Mouse (Mus musculus): Measurements from ENCODE around the gene Tspoap1. TPM values are rescaled to one million over a fixed set of nuclear protein-coding genes. Genes with fewer than 3 reads are reported as not detected.

The Tspoap1 gene
- polyA plus RNA-seq, 1 experiment from 2014 or later = 0.78 TPM

DNA sequence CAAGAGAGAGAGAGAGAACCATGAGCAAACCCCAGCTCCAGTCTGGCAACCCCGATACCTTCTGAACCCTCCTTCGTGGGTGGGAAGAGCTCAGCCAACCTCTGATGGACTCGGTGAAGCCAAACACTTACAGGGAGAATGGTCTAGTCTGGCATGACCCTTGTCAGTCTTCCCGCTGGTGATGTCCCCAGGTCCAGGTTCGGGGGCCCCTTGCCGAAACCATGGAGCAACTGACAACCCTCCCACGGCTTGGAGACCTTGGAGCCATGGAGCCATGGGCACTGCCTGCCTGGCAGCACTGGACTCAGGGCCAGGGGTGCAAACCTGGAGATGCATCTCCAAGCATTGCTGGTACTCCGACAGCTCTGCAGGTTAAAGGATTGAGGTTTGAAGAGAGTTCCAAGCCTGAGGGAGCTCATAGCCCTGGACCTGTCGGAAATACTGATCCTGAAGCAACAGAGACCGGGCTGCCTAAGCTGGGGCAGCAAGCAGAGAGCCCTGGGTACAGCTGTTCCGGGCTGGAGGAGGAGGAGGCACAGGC, 910 bp downstream of the Tspoap1 start:
- Histone ChIP-seq H3K9ac (no peak overlapping the region), H3K27me3 (replicated peaks) (peaks cover 69% of the 10 kb centered on the region), H3K4me2 (no peak overlapping the region), H3K9me3 (replicated peaks) (no peaks in the 10 kb centered on the region), H3K36me3 (no peaks in the 10 kb centered on the region), H3K4me3 (no peak overlapping the region), H3K27ac (ENCODE audit: poor library complexity, severe bottlenecking) (no peak overlapping the region), H3K4me1 (replicated peaks) (peaks cover 16% of the 10 kb centered on the region)
- WGBS = 65% methylated on average over 11 of the region's 11 CpGs
- no peak for ATAC-seq (ENCODE audit: insufficient number of reproducible peaks, low FRiP score)

GRCm38 (mm10) chr11:87761806-87762701, 1.7 kb downstream of the Tspoap1 start:
- H3K4me1 ChIP-seq (replicated peaks) = peaks cover 16% of the 10 kb centered on the region
- H3K27me3 ChIP-seq (replicated peaks) = peaks cover 77% of the 10 kb centered on the region
- 67% methylated on average over 14 of the region's 14 CpGs for WGBS
- H3K9me3 ChIP-seq (replicated peaks) = no peaks in the 10 kb centered on the region
- H3K27ac ChIP-seq (ENCODE audit: poor library complexity, severe bottlenecking) = no peak overlapping the region
- no peak overlapping the region for H3K4me2 ChIP-seq
- no peak for ATAC-seq (ENCODE audit: insufficient number of reproducible peaks, low FRiP score)
- H3K9ac ChIP-seq = no peak overlapping the region
- H3K4me3 ChIP-seq = no peak overlapping the region
- H3K36me3 ChIP-seq = no peaks in the 10 kb centered on the region

GRCm38 (mm10) chr11:87762702-87763385, 2.5 kb downstream of the Tspoap1 start:
- Histone ChIP-seq H3K4me2 (no peak overlapping the region), H3K27ac (ENCODE audit: poor library complexity, severe bottlenecking) (no peak overlapping the region), H3K4me1 (replicated peaks) (peaks cover 16% of the 10 kb centered on the region), H3K27me3 (replicated peaks) (peaks cover 85% of the 10 kb centered on the region), H3K4me3 (no peak overlapping the region), H3K9ac (no peak overlapping the region), H3K9me3 (replicated peaks) (no peaks in the 10 kb centered on the region), H3K36me3 (no peaks in the 10 kb centered on the region)
- WGBS = 46% methylated on average over 12 of the region's 12 CpGs
- no peak for ATAC-seq (ENCODE audit: insufficient number of reproducible peaks, low FRiP score)

- H3K4me3 ChIP-seq = peak overlapping the region; percentile 51
- WGBS = 3% methylated on average over 17 of the region's 17 CpGs
- peak overlapping the region; percentile 87 for H3K4me2 ChIP-seq
- peaks cover 92% of the 10 kb centered on the region for H3K27me3 ChIP-seq (replicated peaks)
- H3K9me3 ChIP-seq (replicated peaks) = no peaks in the 10 kb centered on the region
- peak; percentile 22 for ATAC-seq (ENCODE audit: insufficient number of reproducible peaks, low FRiP score)
- peak overlapping the region; percentile 65; the same call in 1 of the 2 replicates for H3K9ac ChIP-seq
- no peaks in the 10 kb centered on the region for H3K36me3 ChIP-seq
- H3K27ac ChIP-seq (ENCODE audit: poor library complexity, severe bottlenecking) = no peak overlapping the region
- H3K4me1 ChIP-seq (replicated peaks) = peaks cover 16% of the 10 kb centered on the region
These were observed 3.2 kb downstream of the Tspoap1 start for GRCm38 (mm10) chr11:87763511-87763987.

DNA sequence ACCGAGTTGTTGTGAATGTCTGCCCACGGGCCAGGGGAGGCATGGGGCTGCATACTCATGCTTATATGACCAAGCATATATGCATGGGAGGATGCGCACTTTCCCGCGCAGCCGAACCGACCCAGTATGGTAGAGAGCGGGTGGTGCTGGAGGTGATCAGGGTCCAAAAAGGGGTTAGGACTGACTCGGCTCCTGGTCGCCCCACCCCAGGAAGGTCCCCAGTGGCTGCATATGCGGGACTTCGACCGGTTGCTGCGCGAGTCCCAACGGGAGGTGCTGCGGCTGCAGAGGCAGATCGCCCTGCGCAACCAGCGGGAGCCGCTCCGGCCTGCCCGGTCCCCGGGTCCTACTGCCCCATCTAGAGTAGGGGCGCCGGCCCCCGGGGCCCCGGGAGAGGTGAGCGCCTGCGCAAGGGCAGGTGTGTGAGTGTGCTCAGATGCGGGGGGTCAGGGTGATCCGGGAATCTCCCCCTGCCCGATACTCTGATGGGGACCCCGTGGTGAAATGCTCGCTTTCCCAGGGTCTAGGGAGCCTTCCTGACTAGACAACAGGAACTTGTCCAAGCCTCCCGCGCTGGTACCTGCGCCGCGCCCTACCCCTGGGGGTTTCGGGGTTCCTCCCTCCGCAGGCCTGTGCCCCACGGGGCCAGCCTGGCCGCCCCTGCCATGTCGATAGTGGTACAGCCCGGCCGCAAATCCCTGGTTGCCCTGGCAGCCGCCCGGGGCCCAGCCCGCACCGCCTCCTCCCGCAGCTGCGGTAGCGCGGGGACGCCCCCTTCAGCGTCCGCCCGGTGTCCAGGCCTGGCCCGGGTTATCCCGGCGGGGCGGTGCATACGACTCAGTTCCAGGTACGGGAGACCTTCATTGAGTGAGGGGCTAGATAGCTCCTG, 3.9 kb downstream of the Tspoap1 start:
- Histone ChIP-seq H3K9me3 (replicated peaks) (no peaks in the 10 kb centered on the region), H3K36me3 (no peaks in the 10 kb centered on the region), H3K9ac (peak overlapping the region; percentile 65), H3K27me3 (replicated peaks) (peaks cover 94% of the 10 kb centered on the region), H3K4me3 (peak overlapping the region; percentile 51), H3K27ac (ENCODE audit: poor library complexity, severe bottlenecking) (no peak overlapping the region), H3K4me2 (peak overlapping the region; percentile 87), H3K4me1 (replicated peaks) (peaks cover 16% of the 10 kb centered on the region)
- WGBS = 1% methylated on average over 65 of the region's 65 CpGs
- 0 out of 2 replicates have a peak, but pooled peaks have one; percentile 24 for ATAC-seq (ENCODE audit: insufficient number of reproducible peaks, low FRiP score)

DNA sequence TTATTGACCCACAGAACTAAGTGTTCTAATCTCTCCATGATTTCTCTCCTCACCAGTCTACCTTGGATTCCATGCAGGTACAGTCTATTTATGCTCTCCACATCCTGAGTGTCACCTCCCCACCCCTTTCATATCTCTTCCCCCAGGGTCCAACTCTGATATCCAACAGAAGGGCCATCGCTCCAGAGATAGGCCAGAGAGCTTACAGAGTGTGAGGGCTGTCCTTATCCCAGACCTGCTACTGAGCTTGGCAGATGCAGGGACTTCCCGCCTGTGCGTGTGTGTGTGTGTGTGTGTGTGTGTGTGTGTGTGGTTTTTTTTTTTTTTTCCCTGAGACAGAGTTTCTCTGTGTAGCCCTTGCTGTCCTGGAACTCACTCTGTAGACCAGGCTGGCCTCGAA, 8.4 kb downstream of the Tspoap1 start:
- H3K9me3 ChIP-seq (replicated peaks) = no peaks in the 10 kb centered on the region
- no peak for ATAC-seq (ENCODE audit: insufficient number of reproducible peaks, low FRiP score)
- no peaks in the 10 kb centered on the region for H3K36me3 ChIP-seq
- no peak overlapping the region for H3K4me2 ChIP-seq
- no peak overlapping the region for H3K4me3 ChIP-seq
- no peak overlapping the region for H3K9ac ChIP-seq
- no peak overlapping the region for H3K27ac ChIP-seq (ENCODE audit: poor library complexity, severe bottlenecking)
- H3K27me3 ChIP-seq (replicated peaks) = peaks cover 59% of the 10 kb centered on the region
- H3K4me1 ChIP-seq (replicated peaks) = peaks cover 10% of the 10 kb centered on the region
- 58% methylated on average over 4 of the region's 4 CpGs for WGBS

DNA sequence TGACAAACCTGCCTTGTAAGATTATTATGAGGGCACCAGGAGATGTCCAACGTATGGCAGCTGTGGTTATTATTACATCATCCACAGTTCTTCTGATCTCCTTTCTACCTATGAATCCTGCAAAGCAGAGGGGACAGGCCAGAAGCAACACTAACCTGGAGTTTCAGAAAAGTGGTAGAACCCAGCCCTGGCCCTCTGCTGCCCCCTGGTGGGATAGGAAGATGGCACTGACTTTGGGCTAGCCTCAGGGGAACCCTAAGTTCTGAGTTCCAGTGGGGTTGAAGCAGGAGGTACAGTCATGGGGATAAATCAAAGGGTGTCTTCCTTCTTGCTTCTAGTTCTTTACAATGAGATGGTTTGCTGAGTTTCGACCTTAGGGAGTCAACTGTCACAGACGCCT, 10.6 kb downstream of the Tspoap1 start:
- Histone ChIP-seq H3K9ac (no peak overlapping the region), H3K4me3 (no peak overlapping the region), H3K36me3 (no peaks in the 10 kb centered on the region), H3K4me2 (no peak overlapping the region), H3K9me3 (replicated peaks) (no peaks in the 10 kb centered on the region), H3K4me1 (replicated peaks) (no peaks in the 10 kb centered on the region), H3K27me3 (replicated peaks) (peaks cover 51% of the 10 kb centered on the region), H3K27ac (ENCODE audit: poor library complexity, severe bottlenecking) (no peak overlapping the region)
- WGBS = 49% methylated on average over 3 of the region's 3 CpGs
- ATAC-seq (ENCODE audit: insufficient number of reproducible peaks, low FRiP score) = no peak

- Histone ChIP-seq H3K4me1 (replicated peaks) (no peaks in the 10 kb centered on the region), H3K9me3 (replicated peaks) (no peaks in the 10 kb centered on the region), H3K36me3 (no peaks in the 10 kb centered on the region), H3K9ac (no peak overlapping the region), H3K4me3 (no peak overlapping the region), H3K27me3 (replicated peaks) (peaks cover 50% of the 10 kb centered on the region), H3K4me2 (no peak overlapping the region), H3K27ac (ENCODE audit: poor library complexity, severe bottlenecking) (no peak overlapping the region)
- WGBS = 78% methylated on average over 3 of the region's 3 CpGs
- no peak for ATAC-seq (ENCODE audit: insufficient number of reproducible peaks, low FRiP score)
These were observed 12.0 kb downstream of the Tspoap1 start for GRCm38 (mm10) chr11:87772354-87772753.

- H3K9ac ChIP-seq = peak overlapping the region; percentile 70
- H3K9me3 ChIP-seq (replicated peaks) = no peaks in the 10 kb centered on the region
- H3K27ac ChIP-seq (ENCODE audit: poor library complexity, severe bottlenecking) = no peak overlapping the region
- peak; percentile 76 for ATAC-seq (ENCODE audit: insufficient number of reproducible peaks, low FRiP score)
- peak overlapping the region; percentile 44 for H3K4me3 ChIP-seq
- 10% methylated on average over 32 of the region's 32 CpGs for WGBS
- peak overlapping the region; percentile 84 for H3K4me2 ChIP-seq
- H3K4me1 ChIP-seq (replicated peaks) = peaks cover 16% of the 10 kb centered on the region; the same call in 1 of the 2 replicates
- peaks cover 81% of the 10 kb centered on the region for H3K27me3 ChIP-seq (replicated peaks)
- no peaks in the 10 kb centered on the region for H3K36me3 ChIP-seq
These were observed 17.9 kb downstream of the Tspoap1 start for GRCm38 (mm10) chr11:87778100-87778765.

- Histone ChIP-seq H3K4me1 (replicated peaks) (peaks cover 16% of the 10 kb centered on the region; the same call in 1 of the 2 replicates), H3K9ac (peak overlapping the region; percentile 70), H3K4me2 (peak overlapping the region; percentile 84), H3K4me3 (peak overlapping the region; percentile 44), H3K9me3 (replicated peaks) (no peaks in the 10 kb centered on the region), H3K27ac (ENCODE audit: poor library complexity, severe bottlenecking) (no peak overlapping the region), H3K36me3 (no peaks in the 10 kb centered on the region), H3K27me3 (replicated peaks) (peaks cover 88% of the 10 kb centered on the region)
- WGBS = 31% methylated on average over 12 of the region's 12 CpGs
- ATAC-seq (ENCODE audit: insufficient number of reproducible peaks, low FRiP score) = peak; percentile 33; the same call in 1 of the 2 replicates
These were observed 18.6 kb downstream of the Tspoap1 start for GRCm38 (mm10) chr11:87778915-87779314.
